ENCODE assay signal across 18 mouse cellular contexts in genomic region chr13:35786726-35787399, GRCm38 (mm10).
DNase-seq lines count a peak whose midpoint lies in the region; ATAC-seq and TF ChIP-seq lines count a peak whose summit lies in the region.
"Had no signal": no experiment of that assay in that cellular context is flagged by ENCODE, and none has a peak within 500 bp of the region (broad histone marks: within the 10 kb centered on the region; RNA-seq: fewer than 3 reads in every experiment).

No protein-coding gene starts in this region.

- H3K4me2 ChIP-seq in heart, postnatal 0 days (ENCODE audit: low read depth, low read length): no peak overlapping the region
- H3K4me2 ChIP-seq in heart, embryonic 12.5 days: no peak overlapping the region
- no peak overlapping the region for H3K4me2 ChIP-seq in stomach, embryonic 15.5 days
- no peak overlapping the region for H3K4me2 ChIP-seq in stomach, postnatal 0 days (replicated peaks; ENCODE audit: low read depth)
- H3K4me2 ChIP-seq: embryonic facial prominence, embryonic 13.5 days had no signal

- no peaks in the 10 kb centered on the region for H3K9me3 ChIP-seq in erythroblast, embryonic 14.5 days (ENCODE audit: control insufficient read depth, low read length)
- no peaks in the 10 kb centered on the region for H3K9me3 ChIP-seq in heart, postnatal 0 days (replicated peaks; ENCODE audit: control insufficient read depth, low read length)
- no peaks in the 10 kb centered on the region for H3K9me3 ChIP-seq in heart, embryonic 12.5 days (replicated peaks)
- H3K9me3 ChIP-seq in stomach, embryonic 15.5 days: no peaks in the 10 kb centered on the region
- H3K9me3 ChIP-seq in stomach, postnatal 0 days (ENCODE audit: control insufficient read depth, low read length): no peaks in the 10 kb centered on the region
- H3K9me3 ChIP-seq: embryonic facial prominence, embryonic 13.5 days; hindbrain, embryonic 10.5 days; megakaryocyte, embryonic 14.5 days had no signal

- ATAC-seq in erythroblast, adult 5-6 weeks (replicated peaks; ENCODE audit: low FRiP score, poor library complexity, severe bottlenecking): no peak
- ATAC-seq in heart, postnatal 0 days (ENCODE audit: insufficient read depth, low read depth): no peak
- no peak; the same call in 1 of the 2 replicates for ATAC-seq in heart, embryonic 12.5 days (ENCODE audit: insufficient number of reproducible peaks, low FRiP score)
- ATAC-seq in stomach, embryonic 15.5 days (ENCODE audit: insufficient read depth, low FRiP score, low read depth): peak; percentile 68; the same call in 1 of the 2 replicates
- ATAC-seq in stomach, postnatal 0 days (ENCODE audit: low FRiP score, low TSS enrichment): no peak

- H3K9ac ChIP-seq in heart, postnatal 0 days (replicated peaks; ENCODE audit: low read depth, low read length): no peak overlapping the region
- no peak overlapping the region for H3K9ac ChIP-seq in heart, embryonic 12.5 days
- no peak overlapping the region for H3K9ac ChIP-seq in stomach, embryonic 15.5 days
- no peak overlapping the region for H3K9ac ChIP-seq in stomach, postnatal 0 days (ENCODE audit: low read length)
- H3K9ac ChIP-seq: embryonic facial prominence, embryonic 13.5 days had no signal

- H3K27me3 ChIP-seq in erythroblast, embryonic 14.5 days (ENCODE audit: control insufficient read depth): no peaks in the 10 kb centered on the region
- no peaks in the 10 kb centered on the region for H3K27me3 ChIP-seq in heart, postnatal 0 days (ENCODE audit: control insufficient read depth, insufficient read depth, low read length)
- no peaks in the 10 kb centered on the region for H3K27me3 ChIP-seq in heart, embryonic 12.5 days (replicated peaks)
- H3K27me3 ChIP-seq in stomach, embryonic 15.5 days (replicated peaks): no peaks in the 10 kb centered on the region
- no peaks in the 10 kb centered on the region for H3K27me3 ChIP-seq in stomach, postnatal 0 days (ENCODE audit: control insufficient read depth, insufficient read depth, low read length)
- H3K27me3 ChIP-seq: embryonic facial prominence, embryonic 13.5 days; megakaryocyte, embryonic 14.5 days had no signal

- 0 out of 2 replicates have a peak overlapping the region, but pooled peaks have one; percentile 18 for H3K27ac ChIP-seq in heart, postnatal 0 days (ENCODE audit: low read depth)
- no peak overlapping the region for H3K27ac ChIP-seq in heart, embryonic 12.5 days (ENCODE audit: poor library complexity, severe bottlenecking)
- H3K27ac ChIP-seq in stomach, embryonic 15.5 days: no peak overlapping the region
- no peak overlapping the region for H3K27ac ChIP-seq in stomach, postnatal 0 days (replicated peaks)
- H3K27ac ChIP-seq: embryonic facial prominence, embryonic 13.5 days; hindbrain, embryonic 10.5 days had no signal

- peaks cover 100% of the 10 kb centered on the region for H3K4me1 ChIP-seq in erythroblast, embryonic 14.5 days (ENCODE audit: control insufficient read depth)
- H3K4me1 ChIP-seq in heart, postnatal 0 days (ENCODE audit: control insufficient read depth, insufficient read depth): peaks cover 52% of the 10 kb centered on the region
- peaks cover 73% of the 10 kb centered on the region for H3K4me1 ChIP-seq in heart, embryonic 12.5 days (replicated peaks)
- 0 out of 2 replicates have a peak, but pooled peaks cover 8% of the 10 kb centered on the region for H3K4me1 ChIP-seq in stomach, embryonic 15.5 days
- H3K4me1 ChIP-seq in stomach, postnatal 0 days (replicated peaks; ENCODE audit: control insufficient read depth, insufficient read depth): no peaks in the 10 kb centered on the region

- WGBS in heart, postnatal 0 days: 68% methylated on average over 6 of the region's 6 CpGs
- WGBS in heart, embryonic 12.5 days: 74% methylated on average over 6 of the region's 6 CpGs
- 86% methylated on average over 6 of the region's 6 CpGs for WGBS in stomach, embryonic 15.5 days
- WGBS in stomach, postnatal 0 days: 90% methylated on average over 6 of the region's 6 CpGs

- peak overlapping the region; percentile 42 for H3K4me3 ChIP-seq in erythroblast, embryonic 14.5 days (replicated peaks)
- H3K4me3 ChIP-seq in heart, postnatal 0 days (ENCODE audit: low read depth, low read length): no peak overlapping the region
- no peak overlapping the region for H3K4me3 ChIP-seq in heart, embryonic 12.5 days
- H3K4me3 ChIP-seq in stomach, embryonic 15.5 days (replicated peaks): no peak overlapping the region
- no peak overlapping the region for H3K4me3 ChIP-seq in stomach, postnatal 0 days (ENCODE audit: low read depth, low read length)
- H3K4me3 ChIP-seq: embryonic facial prominence, embryonic 13.5 days; hindbrain, embryonic 10.5 days; megakaryocyte, embryonic 14.5 days had no signal

- no peak for DNase-seq in heart, postnatal 0 days (ENCODE audit: low spot score)
- no peak for DNase-seq in stomach, postnatal 0 days (ENCODE audit: low spot score)
- no peak for DNase-seq in layer of hippocampus, postnatal 10 days (ENCODE audit: low spot score in 2 of 2)
- no peak for DNase-seq in cerebellum, adult 11 months
- DNase-seq: adrenal gland, adult 2 months; cerebellum, postnatal 10 days; kidney, adult 2 months; kidney, postnatal 4 days; layer of hippocampus, adult 9-11 months; lung, adult 2 months; right cerebral cortex, postnatal 25 days had no signal

- TF ChIP-seq EP300 in heart, postnatal 0 days (IDR thresholded peaks at IDR 0.05; ENCODE audit: low read depth): no peak
- no peak for TF ChIP-seq EP300 in stomach, postnatal 0 days (optimal IDR thresholded peaks at IDR 0.05)

- TF ChIP-seq CTCF in heart, postnatal 0 days (IDR thresholded peaks at IDR 0.05; ENCODE audit: low read depth): no peak
- TF ChIP-seq CTCF in stomach, postnatal 0 days (IDR thresholded peaks at IDR 0.05; ENCODE audit: low read depth): no peak

- H3K36me3 ChIP-seq in erythroblast, embryonic 14.5 days (ENCODE audit: control insufficient read depth): peaks cover 49% of the 10 kb centered on the region
- H3K36me3 ChIP-seq in heart, postnatal 0 days (replicated peaks; ENCODE audit: control insufficient read depth, insufficient read depth, low read length): no peaks in the 10 kb centered on the region
- no peaks in the 10 kb centered on the region for H3K36me3 ChIP-seq in heart, embryonic 12.5 days
- no peaks in the 10 kb centered on the region for H3K36me3 ChIP-seq in stomach, embryonic 15.5 days
- no peaks in the 10 kb centered on the region for H3K36me3 ChIP-seq in stomach, postnatal 0 days (ENCODE audit: control insufficient read depth, insufficient read depth, low read length)
- H3K36me3 ChIP-seq: embryonic facial prominence, embryonic 13.5 days; hindbrain, embryonic 10.5 days had no signal
